Mouse (Mus musculus): ENCODE data around the gene Med29.
A peak's percentile ranks its signal among the peaks of the same experiment; 100 is the strongest.

Gene Med29

GRCm38 (mm10) chr7:28374647-28375046, 17.9 kb downstream of the Med29 start:
- no peak for DNase-seq

DNA sequence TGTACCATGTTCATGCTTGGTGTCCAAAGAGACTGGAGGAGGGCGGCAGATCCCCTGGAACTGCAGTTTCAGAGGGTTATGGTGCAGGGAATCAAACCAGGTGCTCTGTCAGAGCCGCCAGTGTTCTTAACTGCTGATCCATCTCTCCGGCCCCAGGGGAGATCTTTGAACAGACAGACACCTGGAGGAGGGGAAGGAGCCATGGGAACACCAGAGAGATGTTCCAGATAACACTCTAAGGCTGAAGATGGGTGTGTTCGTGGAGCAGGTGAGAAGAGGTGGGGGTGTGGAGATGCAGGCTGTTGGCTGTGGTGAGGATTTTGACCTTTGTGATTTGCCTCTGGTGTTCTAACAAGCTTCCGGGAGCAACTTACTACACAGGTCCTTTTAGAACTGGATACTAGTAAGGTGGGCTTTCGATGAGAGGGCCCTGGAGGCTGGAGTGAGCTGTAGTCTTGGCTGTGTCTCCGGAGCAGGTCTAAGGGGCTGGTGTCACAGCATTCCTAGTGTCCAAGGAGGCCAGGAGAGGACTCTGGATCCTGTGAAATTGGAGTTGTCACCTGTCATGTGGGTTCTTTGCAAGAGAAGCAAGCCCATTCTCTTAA, 18.5 kb downstream of the Med29 start:
- DNase-seq = no peak

- peak; percentile 68 for DNase-seq
Measured at GRCm38 (mm10) chr7:28373131-28373581, 19.4 kb downstream of the Med29 start.

DNA sequence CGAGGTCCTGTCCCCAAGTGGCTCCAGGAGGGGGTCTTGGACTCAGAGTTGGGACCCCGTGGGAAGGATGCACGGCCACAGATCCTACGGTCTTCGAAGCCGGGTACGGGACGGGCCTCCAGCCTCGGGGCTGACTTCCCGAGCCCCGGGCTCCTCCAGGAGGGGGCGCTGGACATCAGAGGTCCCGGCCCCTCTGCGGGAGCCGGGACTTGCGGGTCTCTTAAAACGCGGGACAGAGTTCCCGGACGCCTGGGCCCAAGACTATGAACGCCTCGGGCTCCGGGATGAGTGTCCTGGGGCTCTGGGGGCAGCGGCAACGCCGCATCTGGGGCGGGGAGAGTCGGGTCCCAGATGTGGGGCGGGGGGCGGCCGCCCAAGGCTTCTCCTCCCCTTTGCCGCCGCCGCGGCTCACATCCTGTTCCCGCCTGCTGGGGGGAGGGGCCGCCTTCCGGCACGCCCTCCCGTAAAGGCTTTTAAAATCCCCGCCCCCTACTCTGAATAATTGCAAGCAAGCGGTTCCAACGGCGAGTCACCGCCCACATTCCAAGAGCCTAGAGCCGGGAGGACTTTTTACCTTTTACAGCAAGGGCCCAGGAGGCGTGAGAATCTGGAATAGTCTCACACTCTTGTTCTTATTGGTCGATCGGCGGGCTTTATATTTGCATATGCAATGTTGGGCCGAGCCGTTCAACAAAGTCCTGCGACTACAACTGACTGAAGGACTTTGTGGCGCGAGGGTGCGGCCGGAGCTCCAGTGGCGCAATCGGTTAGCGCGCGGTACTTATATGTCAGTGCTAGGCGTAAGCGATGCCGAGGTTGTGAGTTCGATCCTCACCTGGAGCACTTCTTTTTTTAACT, 20.0 kb downstream of the Med29 start, which contains the start of gene Plekhg2:
Plekhg2 (minus strand) TSS at position 349 of the 858 bp plus-strand sequence.
- DNase-seq = peak; percentile 91

DNA sequence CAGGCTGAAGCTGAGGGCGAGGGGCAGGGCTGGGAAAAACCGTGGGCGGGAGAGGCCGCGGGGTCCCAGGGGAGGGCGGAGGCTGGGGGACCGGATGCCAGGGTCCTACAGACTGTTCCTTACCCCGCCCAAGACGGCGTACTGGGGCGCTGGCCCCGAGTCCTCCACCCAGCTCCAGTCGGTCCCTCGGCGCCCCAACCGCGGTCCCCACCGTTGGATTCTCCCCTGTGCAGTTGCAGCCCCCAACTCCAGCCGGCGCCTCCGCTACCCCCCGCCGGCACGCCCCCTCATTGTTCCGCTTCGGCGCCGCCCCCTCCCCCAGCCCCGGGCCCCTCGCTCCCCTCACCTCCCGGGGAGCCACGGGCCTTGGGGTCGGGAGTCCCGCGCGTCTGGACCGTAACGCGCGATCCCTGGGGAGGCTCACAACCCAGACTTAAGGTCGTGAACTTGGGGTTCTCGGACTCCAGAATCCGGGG, 21.0 kb downstream of the Med29 start:
- DNase-seq = no peak

DNA sequence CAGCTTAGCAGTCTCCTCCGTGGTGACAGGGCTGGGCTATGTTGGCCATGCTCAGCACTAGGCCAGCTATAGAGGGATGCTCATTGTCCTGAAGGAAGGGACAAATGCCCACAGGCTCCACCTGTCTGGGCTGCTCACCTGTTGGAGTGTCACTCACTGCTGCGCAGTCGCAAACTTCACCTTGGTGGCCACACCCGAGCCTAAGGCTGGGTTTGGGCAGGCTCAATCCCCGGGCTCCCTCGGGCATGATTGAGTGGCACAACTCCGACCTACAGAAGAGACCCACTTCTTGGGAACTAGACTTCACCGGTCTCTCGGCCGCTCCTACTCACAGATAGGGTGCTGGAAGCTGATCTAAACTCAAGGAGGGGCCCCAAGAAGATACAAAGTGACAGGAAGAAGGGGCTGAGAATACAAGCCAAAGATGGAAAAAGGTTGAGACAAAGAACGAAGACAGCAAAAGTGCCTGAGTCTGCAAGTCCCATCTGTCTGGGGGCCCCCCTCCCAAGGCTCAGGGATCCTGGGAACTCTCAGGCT, 21.5 kb downstream of the Med29 start:
- no peak for DNase-seq

DNA sequence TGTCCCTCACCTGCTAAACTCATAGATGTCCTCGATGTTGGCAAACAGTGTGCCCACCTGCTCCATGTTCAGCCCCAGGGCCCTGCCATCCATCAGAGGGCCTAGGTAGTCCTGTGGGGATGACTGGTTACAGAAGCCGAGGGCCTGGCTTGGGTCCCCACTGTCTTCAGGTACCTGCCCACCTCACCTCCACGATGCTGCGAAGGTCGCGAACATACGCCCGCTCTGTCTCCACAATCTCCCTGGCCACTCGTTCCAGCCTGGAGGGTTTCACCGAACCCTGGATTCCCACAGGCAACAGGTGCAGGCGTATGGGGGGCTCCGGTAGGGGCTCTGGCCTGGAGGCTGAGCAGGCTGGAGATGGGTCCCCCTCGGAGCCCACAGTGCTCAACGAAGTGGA, 22.5 kb downstream of the Med29 start:
- no peak for DNase-seq

GRCm38 (mm10) chr7:28368276-28368920, 24.1 kb downstream of the Med29 start:
- no peak for DNase-seq

DNA sequence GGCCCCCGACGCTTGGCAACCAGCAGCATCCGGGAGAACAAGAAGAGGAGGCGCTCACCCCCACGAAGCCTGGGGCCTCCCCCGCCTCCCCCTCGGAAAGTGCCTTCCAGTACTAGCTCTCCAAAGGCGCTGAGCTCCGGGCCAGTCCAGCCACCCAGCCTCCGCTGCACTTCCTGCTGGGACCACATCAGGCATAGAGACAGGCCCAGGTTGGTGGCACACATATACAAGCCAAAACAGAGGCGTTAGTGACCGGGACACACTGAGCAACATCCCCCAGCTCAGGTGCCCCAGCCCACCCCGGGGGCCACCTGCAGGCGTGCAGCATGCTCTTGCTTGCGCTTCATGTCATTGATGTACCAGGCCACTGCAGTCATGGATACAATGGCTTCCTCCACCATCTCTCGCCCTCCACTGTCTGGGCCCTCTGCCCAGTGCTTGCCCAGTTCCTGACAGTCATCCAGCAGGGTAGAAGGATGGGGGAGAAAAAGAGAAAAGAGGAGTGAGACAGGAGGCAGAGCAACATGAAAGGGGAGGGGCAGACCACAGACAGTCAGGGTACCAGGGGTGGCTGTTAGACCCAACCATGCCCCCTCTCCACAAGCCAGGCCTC, 24.7 kb downstream of the Med29 start:
- DNase-seq = no peak

DNA sequence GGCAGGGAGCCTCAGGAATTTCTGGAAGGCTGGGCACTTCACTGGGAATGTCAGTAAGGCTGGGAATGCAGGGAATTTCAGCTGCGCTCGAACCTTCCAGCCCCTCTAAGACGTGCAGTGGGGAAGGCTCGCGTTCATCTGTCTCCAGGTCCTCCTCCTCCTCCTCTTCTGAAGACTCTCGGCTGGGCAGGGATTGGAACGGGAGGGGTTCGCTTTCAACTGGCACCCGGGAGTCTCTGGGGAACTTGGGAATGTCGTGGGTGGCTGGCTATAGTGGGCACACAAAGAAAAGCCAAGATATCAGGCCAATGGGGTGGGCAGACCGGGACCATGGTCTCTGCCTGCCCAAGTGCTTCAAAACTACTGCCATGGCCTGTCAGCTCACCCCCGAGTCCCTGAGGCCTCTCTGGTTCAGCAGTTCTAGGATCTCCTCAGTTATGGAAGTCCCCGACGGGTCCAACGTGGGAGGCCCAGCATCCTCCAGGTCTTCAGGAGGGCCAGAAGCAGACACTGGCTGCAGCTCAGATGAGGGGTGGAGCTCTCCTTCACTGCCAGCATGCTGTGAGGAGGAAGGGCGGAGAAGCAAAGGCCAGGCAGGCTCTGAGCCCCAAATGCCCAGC, 30.0 kb downstream of the Med29 start:
- DNase-seq = no peak

DNA sequence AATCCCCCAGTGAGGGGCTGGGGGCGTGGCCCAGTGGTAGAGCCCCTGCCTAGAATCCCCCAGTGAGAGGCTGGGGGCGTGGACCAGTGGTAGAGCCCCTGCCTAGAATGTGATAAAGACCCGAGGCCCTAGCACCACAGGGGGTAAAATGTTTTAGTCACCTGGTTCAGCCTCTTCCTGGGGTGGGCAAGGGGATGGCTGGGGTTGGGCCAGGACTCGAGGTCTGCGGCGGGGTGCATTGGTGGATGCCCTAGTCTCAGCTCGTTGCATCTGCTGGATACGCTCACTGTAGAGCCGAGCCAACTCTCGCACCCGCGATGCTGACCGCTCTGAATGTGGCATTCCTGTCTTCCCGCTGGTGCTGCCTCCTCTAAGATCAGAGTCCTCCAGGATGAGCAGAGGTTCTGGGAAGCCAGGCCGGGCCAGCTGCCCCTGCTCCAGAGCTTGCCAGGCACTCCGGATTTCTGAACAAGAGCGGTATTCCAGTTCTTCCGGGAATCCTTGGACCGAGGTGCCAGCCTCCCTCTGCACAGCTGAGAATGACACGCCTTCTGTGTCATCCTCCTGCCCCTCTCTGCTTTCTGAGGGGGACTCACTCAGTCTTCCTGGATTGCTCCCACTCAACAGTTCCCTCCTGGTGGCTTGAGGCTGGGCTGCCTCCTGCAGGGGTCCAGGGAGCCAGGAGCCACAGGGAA, 30.7 kb downstream of the Med29 start:
- no peak for DNase-seq

- no peak for DNase-seq
Measured at GRCm38 (mm10) chr7:28360291-28360690, 32.2 kb downstream of the Med29 start.

GRCm38 (mm10) chr7:28359854-28360253, 32.7 kb downstream of the Med29 start:
- DNase-seq = no peak

DNA sequence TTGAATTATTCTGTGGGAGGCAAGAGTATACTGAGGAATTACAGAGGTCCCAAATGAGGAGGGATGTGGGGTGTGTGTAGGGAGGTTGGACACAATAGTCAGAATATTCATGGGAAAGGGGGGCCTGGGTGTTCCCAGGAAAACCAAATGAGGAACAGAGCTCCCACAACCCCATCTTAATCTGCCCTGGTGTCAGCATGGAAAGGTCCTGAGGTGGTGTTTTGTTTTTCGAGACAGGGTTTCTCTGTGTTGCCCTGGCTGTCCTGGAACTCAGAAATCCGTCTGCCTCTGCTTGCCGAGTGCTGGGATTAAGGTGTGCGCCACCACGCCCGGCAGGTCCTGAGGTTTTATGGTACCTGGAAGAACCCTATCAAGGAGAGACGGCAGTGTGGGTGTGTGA, 34.1 kb downstream of the Med29 start:
- no peak for DNase-seq

- no peak for DNase-seq
Measured at GRCm38 (mm10) chr7:28357984-28358383, 34.5 kb downstream of the Med29 start.

DNA sequence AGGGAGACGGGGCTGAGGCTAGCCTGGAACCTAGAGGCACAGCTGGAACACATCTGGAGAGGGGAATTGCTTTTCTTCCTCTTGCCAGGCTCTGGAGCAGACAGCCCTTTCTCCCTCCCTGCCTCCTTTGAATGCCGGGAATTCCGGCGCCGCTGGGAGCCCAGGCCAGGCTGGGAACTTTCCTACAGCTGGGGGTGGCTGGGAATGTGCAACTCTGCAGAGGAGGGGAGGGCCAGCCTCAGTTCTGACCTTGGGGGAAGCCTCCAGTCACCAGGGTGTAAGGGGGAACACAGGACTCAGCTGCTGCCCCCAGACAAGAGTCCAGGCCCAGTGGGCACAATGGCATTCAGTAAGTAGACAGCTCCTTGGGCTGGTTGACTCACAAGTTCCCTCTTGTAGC, 35.5 kb downstream of the Med29 start:
- no peak for DNase-seq

DNA sequence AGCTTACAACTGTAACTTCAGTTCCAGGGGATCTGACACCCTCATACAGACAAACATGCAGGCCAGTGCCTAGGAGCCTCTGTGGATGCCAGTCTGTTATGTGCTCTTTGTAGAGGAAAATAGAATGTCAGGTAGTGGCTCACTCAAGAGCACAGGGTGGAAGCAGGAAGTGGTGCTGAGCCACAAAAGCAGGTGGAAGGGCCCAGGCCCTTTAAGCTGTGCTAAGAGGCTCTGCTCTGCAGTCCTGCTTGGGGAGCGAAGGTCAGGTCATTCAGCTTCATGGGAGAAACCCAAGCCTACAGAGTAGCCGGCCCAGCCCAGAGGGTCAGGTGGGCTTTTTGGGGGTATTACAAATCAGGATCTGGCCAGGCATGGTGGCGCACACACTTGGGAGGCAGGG, 37.3 kb downstream of the Med29 start:
- no peak for DNase-seq

- no peak for DNase-seq
Measured at GRCm38 (mm10) chr7:28354596-28354995, 37.9 kb downstream of the Med29 start.

DNA sequence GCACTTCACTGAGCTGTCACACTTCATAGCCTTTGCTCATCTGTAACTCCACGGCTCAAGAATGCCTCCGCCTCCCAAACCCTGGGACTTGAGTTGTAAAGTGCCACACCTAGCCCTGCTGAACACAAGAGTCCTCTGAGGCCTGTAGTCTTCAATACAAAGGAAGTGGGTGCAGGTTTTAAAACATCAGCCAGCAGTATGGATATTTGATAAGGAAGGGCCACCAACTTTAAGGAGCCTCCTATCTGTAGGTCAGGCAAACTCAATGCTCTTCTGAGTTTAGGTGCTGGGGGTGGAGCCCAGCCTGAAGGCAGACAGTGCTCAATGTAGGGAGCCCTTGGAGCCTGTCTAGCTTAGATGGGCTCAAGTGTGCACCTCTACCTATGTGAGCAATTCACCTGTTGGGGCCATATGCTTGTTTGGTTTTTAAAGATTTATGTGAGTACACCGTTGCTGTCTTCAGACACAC, 38.4 kb downstream of the Med29 start:
- no peak for DNase-seq

DNA sequence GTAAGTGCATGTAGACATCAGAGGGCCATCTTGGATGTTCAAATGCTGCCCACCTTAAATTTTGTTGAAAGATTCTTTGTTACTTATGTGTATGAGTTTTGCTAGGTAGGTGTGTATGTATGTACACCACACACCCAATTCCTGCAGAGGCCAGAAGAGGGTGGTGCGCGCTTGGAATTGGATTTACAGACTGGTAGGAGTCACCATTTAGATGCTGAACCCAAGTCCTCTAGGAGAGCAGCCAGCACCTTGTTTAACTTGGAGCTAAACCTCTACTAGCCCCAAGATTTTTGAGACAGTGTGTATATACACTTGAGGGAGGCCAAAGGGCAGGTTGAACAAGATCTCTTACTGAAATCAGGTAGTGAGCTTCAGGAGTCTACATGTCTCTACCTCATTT, 39.2 kb downstream of the Med29 start:
- no peak for DNase-seq

DNA sequence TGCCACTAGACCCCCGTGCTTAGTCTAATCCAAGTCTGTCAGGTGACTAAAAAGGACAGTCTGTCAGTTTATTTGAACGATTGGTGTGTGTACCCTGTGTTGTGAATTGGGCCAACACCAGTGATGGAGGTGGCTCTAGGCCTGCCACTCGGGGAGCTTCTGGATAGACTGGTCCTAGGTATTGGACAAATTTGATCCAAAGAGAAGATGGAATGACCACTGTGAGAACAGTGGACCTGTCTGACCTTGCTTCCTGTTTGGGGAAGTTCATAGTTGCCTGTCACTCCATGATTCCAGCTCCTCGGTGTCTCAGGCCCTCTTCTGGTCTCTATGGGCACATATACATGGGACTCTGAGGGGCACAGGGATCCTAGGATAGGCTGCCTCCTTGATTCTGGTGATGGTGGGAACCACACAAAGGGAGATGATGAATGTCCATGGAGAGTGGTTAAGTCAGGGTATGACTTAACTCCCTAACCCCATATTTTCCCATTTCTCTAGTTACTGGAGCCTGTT, 40.8 kb downstream of the Med29 start:
- DNase-seq = no peak

Data from cerebellum, adult 11-12 months (tissue).